Mouse (Mus musculus): ENCODE measurements at regions not wholly inside any gene's neighbourhood (a gene's known extent, or its start where the extent isn't known, plus 50 kb on each side); places are given as distances from the start of the nearest gene placed in this dataset.

DNA sequence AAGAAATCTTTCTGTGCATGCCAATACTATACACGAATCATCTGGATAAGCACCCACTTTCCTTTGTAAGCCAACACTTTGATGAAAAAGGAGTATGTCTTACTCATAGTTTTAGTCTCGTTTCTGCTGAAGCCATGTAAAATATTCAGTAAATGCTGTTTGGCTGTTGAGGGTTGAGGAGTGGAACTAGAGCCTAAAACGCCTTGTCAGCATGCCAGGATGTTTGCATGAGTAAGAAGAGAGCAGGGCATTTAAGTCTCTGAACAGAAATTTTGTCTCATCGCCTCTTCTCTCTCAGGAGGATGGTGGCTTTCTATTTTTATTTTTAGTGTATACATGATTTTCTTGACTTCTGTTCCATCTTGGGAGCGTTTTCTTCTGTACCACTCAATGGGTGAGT, 216.0 kb downstream of the Serpinb8 start:
- TF ChIP-seq CTCF (IDR thresholded peaks at IDR 0.05; ENCODE audit: low read depth) (no peak), EP300 (IDR thresholded peaks at IDR 0.05; ENCODE audit: low read depth) (no peak)
